Mouse (Mus musculus): ENCODE data around the gene Rhot2. TPM values are rescaled to one million over a fixed set of nuclear protein-coding genes. Genes with fewer than 3 reads are reported as not detected.

Gene Rhot2
- polyA plus RNA-seq, 1 experiment from 2014 or later = 24.2 TPM

DNA sequence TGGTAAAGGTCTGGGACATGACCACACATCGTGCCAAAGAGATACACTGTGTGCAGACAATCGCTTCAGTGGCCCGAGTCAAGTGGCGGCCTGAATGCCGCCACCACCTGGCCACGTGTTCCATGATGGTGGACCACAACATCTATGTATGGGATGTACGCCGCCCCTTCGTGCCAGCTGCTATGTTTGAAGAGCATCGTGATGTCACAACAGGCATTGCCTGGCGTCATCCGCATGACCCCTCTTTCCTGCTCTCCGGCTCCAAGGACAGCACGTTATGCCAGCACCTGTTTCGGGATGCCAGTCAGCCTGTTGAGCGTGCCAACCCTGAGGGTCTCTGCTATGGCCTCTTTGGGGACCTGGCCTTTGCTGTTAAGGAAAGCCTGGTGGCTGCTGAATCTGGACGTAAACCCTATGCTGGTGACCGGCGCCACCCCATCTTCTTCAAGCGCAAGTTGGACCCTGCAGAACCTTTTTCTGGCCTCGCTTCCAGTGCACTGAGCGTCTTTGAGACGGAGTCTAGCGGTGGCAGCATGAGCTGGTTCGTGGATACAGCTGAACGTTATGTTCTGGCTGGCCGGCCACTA is 18.6 kb downstream of the Rhot2 start:
- H3K9me3 ChIP-seq (replicated peaks) = no peaks in the 10 kb centered on the region
- ATAC-seq (replicated peaks; ENCODE audit: insufficient number of reproducible peaks, insufficient read depth, low FRiP score, low read depth) = no peak
- H3K36me3 ChIP-seq = peaks cover 14% of the 10 kb centered on the region
- no peak overlapping the region for H3K27ac ChIP-seq
- peaks cover 44% of the 10 kb centered on the region for H3K4me1 ChIP-seq (replicated peaks)
- WGBS = 94% methylated on average over 27 of the region's 27 CpGs
- no peak overlapping the region for H3K4me3 ChIP-seq
- no peak overlapping the region for H3K4me2 ChIP-seq
- H3K27me3 ChIP-seq = peaks cover 15% of the 10 kb centered on the region
- H3K9ac ChIP-seq = no peak overlapping the region

DNA sequence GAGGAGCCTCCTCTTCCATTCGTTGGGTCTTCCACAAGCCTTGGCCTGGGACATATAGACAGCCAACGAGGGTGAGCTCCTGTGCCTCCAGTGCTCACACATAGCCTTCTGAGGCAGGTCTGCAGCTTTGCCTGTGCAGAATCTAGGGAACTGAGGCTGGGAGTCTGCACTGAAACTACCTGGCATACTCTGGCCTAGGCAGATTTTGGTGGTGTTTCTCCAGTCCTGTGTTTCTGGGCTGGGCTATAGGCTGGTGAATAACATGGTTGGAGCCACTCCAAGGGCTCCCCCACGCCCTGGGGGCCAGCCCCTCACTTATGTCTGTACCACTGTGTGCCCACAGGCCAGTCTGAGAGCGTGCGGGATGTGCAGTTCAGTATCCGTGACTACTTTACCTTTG is 19.3 kb downstream of the Rhot2 start:
- Histone ChIP-seq H3K36me3 (peaks cover 6% of the 10 kb centered on the region; the same call in 1 of the 2 replicates), H3K4me3 (no peak overlapping the region), H3K9ac (no peak overlapping the region), H3K9me3 (replicated peaks) (no peaks in the 10 kb centered on the region), H3K4me2 (peak overlapping the region; percentile 87; the same call in 1 of the 2 replicates), H3K27ac (no peak overlapping the region), H3K4me1 (replicated peaks) (peaks cover 38% of the 10 kb centered on the region), H3K27me3 (peaks cover 23% of the 10 kb centered on the region)
- no peak for ATAC-seq (replicated peaks; ENCODE audit: insufficient number of reproducible peaks, insufficient read depth, low FRiP score, low read depth)
- WGBS = 84% methylated on average over 6 of the region's 6 CpGs

DNA sequence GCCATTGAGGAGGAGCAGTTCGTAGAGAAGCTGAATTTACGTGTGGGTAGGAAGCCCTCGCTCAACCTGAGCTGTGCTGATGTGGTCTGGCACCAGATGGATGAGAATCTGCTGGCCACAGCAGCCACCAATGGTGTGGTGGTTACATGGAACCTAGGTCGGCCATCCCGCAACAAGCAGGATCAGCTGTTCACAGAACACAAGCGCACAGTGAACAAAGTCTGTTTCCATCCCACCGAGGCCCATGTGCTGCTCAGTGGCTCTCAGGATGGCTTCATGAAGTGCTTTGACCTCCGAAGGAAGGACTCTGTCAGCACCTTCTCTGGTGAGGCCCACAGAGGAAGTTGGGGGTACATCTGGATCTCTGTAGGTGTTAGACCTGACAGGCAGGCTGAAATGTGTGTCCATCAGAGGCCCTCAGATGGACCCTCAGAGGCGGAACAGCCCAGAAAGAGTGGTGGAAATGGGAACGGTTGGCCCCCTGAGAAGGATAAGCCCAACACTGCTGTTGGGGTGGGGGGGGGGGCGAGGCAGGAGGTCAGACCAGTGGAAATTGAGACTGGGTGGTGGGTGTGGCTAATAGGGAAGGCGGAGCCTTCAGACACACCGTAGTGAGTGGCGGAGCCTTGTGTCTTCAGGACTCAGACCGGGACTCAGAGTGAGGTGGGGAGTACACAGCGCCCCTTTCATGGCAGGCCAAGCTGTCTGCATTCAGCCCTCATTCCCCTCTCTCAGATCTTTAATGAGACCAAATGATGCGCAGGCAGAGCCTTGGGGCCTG is 20.1 kb downstream of the Rhot2 start:
- H3K4me2 ChIP-seq = peak overlapping the region; percentile 87
- H3K9me3 ChIP-seq (replicated peaks) = no peaks in the 10 kb centered on the region
- peak overlapping the region; percentile 61 for H3K4me3 ChIP-seq
- H3K4me1 ChIP-seq (replicated peaks) = peaks cover 33% of the 10 kb centered on the region
- H3K36me3 ChIP-seq = peaks cover 5% of the 10 kb centered on the region; the same call in 1 of the 2 replicates
- no peak overlapping the region for H3K27ac ChIP-seq
- H3K27me3 ChIP-seq = peaks cover 30% of the 10 kb centered on the region
- 69% methylated on average over 17 of the region's 17 CpGs for WGBS
- peak overlapping the region; percentile 63; the same call in 1 of the 2 replicates for H3K9ac ChIP-seq
- no peak for ATAC-seq (replicated peaks; ENCODE audit: insufficient number of reproducible peaks, insufficient read depth, low FRiP score, low read depth)

DNA sequence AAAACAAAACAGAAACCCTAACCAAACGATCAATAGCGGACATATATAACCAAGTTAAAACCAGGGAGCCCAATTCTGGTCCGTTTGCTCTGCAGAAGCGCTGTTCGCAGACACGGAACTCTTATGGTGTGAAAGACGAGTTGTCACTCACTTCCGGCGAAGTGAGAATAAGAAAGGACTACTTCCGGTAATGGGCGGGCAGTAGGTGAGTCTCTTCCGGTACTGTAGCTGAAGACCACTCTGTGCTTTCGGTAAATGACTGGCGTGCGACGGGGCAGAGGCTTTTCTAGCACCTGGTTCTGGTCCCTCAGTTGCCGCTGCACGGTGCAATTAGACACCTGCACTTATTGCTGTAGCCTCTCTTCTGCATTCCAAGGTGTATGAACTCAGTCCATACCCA is 21.2 kb downstream of the Rhot2 start, which contains the start of gene Wdr24:
Gene Wdr24, plus strand, starts transcription at position 176 of the 400 bp plus-strand sequence.
- peak; percentile 58; the same call in 1 of the 2 replicates for ATAC-seq (replicated peaks; ENCODE audit: insufficient number of reproducible peaks, insufficient read depth, low FRiP score, low read depth)
- H3K4me3 ChIP-seq = peak within 1 kb of the TSS; percentile 61
- H3K27me3 ChIP-seq = peaks cover 41% of the 10 kb centered on the region
- WGBS = under 1% methylated on average over 18 of the region's 18 CpGs
- peaks cover 5% of the 10 kb centered on the region; the same call in 1 of the 2 replicates for H3K36me3 ChIP-seq
- H3K9me3 ChIP-seq (replicated peaks) = no peaks in the 10 kb centered on the region
- peak within 1 kb of the TSS; percentile 63 for H3K9ac ChIP-seq
- H3K27ac ChIP-seq = peak within 1 kb of the TSS; percentile 8; the same call in 1 of the 2 replicates
- peak within 1 kb of the TSS; percentile 87 for H3K4me2 ChIP-seq
- peaks cover 24% of the 10 kb centered on the region for H3K4me1 ChIP-seq (replicated peaks)

DNA sequence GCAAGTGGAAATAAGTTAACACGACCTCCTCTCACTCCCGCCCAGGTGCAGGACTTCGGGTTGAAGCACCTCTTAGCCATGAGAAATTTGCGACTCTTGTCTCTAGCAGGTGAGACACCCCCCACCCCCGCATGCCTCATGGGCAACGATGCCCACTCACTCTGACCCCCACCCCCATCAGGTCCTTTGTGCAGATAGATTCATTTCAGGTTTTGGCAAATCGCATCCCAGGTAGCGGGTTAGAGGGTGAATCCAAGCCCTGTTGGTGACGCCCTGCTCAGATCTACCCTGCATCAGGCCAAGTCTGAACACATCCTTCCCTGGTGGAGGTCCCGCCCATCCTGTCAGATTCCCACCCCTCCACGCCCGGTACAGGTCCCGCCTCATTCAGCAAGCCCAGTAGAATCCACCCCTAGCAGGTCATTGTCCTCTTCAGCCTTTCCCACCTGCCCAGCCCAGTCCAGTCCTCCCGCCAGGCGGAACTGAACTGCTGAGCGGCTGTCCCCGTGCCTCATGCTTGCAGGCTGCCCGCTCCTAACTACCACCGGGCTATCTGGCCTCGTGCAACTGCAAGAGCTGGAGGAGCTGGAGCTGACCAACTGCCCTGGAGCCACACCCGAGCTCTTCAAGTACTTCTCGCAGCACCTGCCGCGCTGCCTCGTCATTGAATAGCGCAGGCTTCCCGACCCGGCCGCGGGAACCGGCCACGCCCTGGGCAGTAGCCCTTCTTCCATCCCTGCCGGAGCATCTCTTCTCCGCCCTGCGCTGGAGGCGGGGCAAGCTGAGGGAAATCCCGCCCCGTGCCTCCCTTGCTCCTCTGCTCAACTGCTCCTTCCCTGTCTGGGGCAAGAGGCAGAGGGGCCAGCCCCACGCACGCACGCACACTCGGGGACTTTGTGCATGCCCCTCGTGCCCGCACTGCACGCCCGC is 25.5 kb downstream of the Rhot2 start:
- Histone ChIP-seq H3K4me3 (peak overlapping the region; percentile 4; the same call in 1 of the 2 replicates), H3K9ac (no peak overlapping the region), H3K27ac (no peak overlapping the region), H3K36me3 (no peaks in the 10 kb centered on the region), H3K4me2 (peak overlapping the region; percentile 5), H3K27me3 (peaks cover 81% of the 10 kb centered on the region), H3K9me3 (replicated peaks) (no peaks in the 10 kb centered on the region), H3K4me1 (replicated peaks) (peaks cover 5% of the 10 kb centered on the region)
- ATAC-seq (replicated peaks; ENCODE audit: insufficient number of reproducible peaks, insufficient read depth, low FRiP score, low read depth) = no peak
- 8% methylated on average over 46 of the region's 46 CpGs for WGBS

DNA sequence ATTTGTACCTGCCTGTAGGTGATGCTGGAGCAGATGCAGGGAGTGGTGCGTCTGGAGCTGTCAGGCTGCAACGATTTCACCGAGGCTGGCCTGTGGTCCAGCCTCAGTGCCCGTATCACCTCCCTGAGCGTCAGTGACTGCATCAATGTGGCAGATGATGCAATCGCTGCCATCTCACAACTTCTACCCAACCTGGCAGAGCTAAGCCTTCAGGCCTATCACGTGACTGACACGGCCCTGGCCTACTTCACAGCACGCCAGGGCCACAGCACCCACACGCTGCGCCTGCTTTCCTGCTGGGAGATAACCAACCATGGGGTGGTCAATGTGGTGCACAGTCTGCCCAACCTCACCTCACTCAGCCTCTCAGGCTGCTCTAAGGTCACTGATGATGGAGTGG is 27.0 kb downstream of the Rhot2 start:
- Histone ChIP-seq H3K27me3 (peaks cover 92% of the 10 kb centered on the region), H3K27ac (no peak overlapping the region), H3K9ac (no peak overlapping the region), H3K4me1 (replicated peaks) (peaks cover 4% of the 10 kb centered on the region), H3K4me2 (no peak overlapping the region), H3K4me3 (no peak overlapping the region), H3K36me3 (no peaks in the 10 kb centered on the region), H3K9me3 (replicated peaks) (no peaks in the 10 kb centered on the region)
- ATAC-seq (replicated peaks; ENCODE audit: insufficient number of reproducible peaks, insufficient read depth, low FRiP score, low read depth) = no peak
- 73% methylated on average over 11 of the region's 11 CpGs for WGBS

DNA sequence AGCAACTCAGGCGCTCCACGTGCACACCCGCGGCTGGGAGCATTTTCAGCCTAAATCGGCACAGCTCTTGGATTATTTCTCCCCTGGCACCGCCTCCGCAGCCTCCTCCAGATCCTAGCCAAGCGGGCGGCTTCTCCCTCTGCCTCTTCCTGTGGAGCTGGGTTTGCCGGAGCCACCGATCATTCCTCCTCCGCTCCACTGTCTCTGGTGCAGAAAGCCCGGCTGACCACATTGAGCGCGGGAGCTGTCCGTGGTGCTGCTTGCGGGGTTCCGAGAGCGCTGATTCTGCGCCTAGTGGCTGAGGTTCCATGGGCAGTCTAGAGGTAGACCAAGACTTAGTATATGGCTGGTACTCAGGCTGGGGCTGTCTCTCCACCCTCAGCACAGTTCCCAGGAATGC is 31.2 kb downstream of the Rhot2 start:
- WGBS = 2% methylated on average over 20 of the region's 20 CpGs
- H3K4me2 ChIP-seq = no peak overlapping the region
- H3K4me3 ChIP-seq = no peak overlapping the region
- 0 out of 2 replicates have a peak, but pooled peaks have one; percentile 30 for ATAC-seq (replicated peaks; ENCODE audit: insufficient number of reproducible peaks, insufficient read depth, low FRiP score, low read depth)
- H3K4me1 ChIP-seq (replicated peaks) = peaks cover 17% of the 10 kb centered on the region
- no peaks in the 10 kb centered on the region for H3K9me3 ChIP-seq (replicated peaks)
- no peaks in the 10 kb centered on the region for H3K36me3 ChIP-seq
- no peak overlapping the region for H3K9ac ChIP-seq
- no peak overlapping the region for H3K27ac ChIP-seq
- H3K27me3 ChIP-seq = peaks cover 93% of the 10 kb centered on the region

DNA sequence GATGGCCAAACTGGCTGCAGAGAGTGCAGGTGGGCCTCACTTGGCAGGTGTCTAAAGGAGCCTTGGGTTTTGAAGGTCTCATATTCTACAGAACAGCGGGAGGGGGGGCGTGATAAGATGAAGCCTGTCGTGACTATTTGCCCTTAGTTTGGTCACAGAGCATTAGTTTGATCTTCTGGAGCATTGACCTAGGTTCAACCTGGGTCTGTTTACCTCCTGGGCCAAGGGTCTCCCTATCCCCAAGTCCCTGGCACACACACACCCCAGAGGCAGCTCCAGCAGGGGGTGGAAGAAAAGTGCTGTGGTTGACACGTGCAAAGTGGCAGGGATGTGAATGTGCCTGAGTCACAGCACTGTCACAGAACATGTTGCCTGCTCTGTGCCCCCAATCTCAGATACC is 33.8 kb downstream of the Rhot2 start:
- Histone ChIP-seq H3K9me3 (replicated peaks) (no peaks in the 10 kb centered on the region), H3K27ac (no peak overlapping the region), H3K36me3 (no peaks in the 10 kb centered on the region), H3K4me1 (replicated peaks) (peaks cover 22% of the 10 kb centered on the region), H3K4me2 (no peak overlapping the region), H3K9ac (no peak overlapping the region), H3K27me3 (peaks cover 74% of the 10 kb centered on the region), H3K4me3 (no peak overlapping the region)
- WGBS = 76% methylated on average over 4 of the region's 4 CpGs
- no peak for ATAC-seq (replicated peaks; ENCODE audit: insufficient number of reproducible peaks, insufficient read depth, low FRiP score, low read depth)

DNA sequence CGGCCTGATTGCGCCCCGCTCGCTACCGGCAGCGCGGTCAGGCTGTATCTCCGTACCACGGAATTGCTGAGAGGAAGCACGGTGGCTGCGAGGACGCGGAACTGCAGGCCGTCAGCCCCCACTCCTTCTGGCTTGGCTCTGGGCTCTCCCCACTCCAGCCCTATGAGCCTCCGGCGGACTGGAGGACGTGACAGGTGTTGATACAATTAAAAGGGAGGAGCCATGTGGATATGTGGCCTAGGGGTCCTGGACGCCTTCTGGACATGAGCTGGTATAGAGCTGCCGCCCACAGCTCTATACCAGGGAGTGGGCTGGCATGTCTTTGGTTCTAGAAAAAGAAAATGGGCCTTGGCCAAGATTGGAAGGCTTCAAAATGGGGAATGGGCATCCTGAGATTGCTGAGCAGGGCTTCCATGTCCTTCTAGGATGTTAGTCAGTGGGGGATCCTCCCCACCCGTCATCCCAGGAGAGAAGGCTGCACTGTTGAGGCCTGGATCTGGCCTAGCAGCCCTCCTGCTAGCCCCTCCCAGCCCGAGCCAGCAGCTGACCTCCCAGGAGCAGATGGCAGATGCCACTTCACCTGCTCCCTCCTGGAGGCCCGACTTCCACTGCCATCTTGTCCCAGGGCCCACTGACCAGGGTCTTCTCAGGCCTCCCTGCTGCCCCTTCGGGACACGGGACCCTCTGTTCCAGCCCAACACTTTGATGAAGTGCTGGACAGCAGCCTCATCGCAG is 34.9 kb downstream of the Rhot2 start:
- H3K9me3 ChIP-seq (replicated peaks) = no peaks in the 10 kb centered on the region
- H3K4me3 ChIP-seq = peak overlapping the region; percentile 62
- H3K4me2 ChIP-seq = peak overlapping the region; percentile 96
- 9% methylated on average over 24 of the region's 25 CpGs for WGBS
- no peak overlapping the region for H3K27ac ChIP-seq
- H3K27me3 ChIP-seq = peaks cover 67% of the 10 kb centered on the region
- ATAC-seq (replicated peaks; ENCODE audit: insufficient number of reproducible peaks, insufficient read depth, low FRiP score, low read depth) = no peak
- H3K9ac ChIP-seq = peak overlapping the region; percentile 40
- H3K36me3 ChIP-seq = no peaks in the 10 kb centered on the region
- peaks cover 22% of the 10 kb centered on the region for H3K4me1 ChIP-seq (replicated peaks)

DNA sequence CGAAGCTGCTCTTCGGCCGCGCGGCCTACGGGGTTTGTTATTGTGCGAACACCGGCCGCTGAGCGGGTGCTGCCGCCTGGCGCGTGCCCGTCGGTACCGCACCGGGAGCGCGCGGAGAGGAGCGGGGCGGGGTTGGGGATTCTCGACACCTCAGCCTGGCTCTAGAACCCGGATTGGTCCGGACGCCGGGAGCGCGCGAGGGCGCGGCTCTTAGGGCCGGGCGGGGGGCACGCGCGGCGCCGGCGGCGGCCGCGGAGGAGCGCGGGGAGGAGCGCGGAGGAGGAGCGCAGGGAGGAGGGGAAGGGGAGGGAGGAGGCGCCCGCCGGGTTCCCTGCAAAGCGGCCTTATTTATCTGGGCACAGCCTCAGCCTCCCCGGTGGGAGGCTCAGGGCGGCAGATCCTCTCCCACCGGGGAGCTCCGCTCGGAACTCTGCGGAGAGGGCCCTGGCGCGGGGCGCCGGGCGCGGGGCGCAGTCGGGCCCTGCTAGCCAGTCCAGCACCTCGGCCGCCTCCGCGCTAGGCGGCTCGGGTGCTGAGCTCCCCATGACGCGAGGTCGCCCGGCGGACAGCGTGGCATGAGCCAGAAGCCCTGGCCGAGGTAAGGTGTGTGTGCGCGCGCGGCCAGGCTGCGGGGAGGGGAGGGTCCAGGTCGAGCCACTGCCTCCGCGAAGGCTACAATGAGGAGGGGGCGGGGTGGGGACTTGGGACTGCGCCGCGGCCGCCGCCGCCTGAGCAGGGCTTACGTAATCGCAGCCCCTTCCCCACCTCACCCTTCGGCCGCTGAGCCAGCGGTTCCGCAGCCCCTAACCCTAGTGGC is 35.7 kb downstream of the Rhot2 start, which contains the start of gene Fbxl16:
Gene Fbxl16, plus strand, starts transcription at position 297 of the 817 bp plus-strand sequence.
- Histone ChIP-seq H3K4me2 (peak within 1 kb of the TSS; percentile 96), H3K9me3 (replicated peaks) (no peaks in the 10 kb centered on the region), H3K4me3 (peak within 1 kb of the TSS; percentile 62), H3K9ac (peak within 1 kb of the TSS; percentile 40), H3K4me1 (replicated peaks) (peaks cover 22% of the 10 kb centered on the region), H3K36me3 (no peaks in the 10 kb centered on the region), H3K27ac (no peak within 1 kb of the TSS), H3K27me3 (peaks cover 64% of the 10 kb centered on the region)
- under 1% methylated on average over 90 of the region's 100 CpGs for WGBS
- ATAC-seq (replicated peaks; ENCODE audit: insufficient number of reproducible peaks, insufficient read depth, low FRiP score, low read depth) = peak; percentile 77

Measured in heart, embryonic 15.5 days (tissue).